Mouse (Mus musculus) right cerebral cortex, postnatal 14 days (tissue): ENCODE measurements around the gene Dnajb6.
A peak's percentile ranks its signal among the peaks of the same experiment; 100 is the strongest.
"Not testable (repeated sequence)": the region's sequence is repeated elsewhere in the genome, so short reads cannot be mapped to it uniquely, and the experiment has no call there.

Experiments
- DNase-seq: peaks from one replicate; pipeline ENCODE4 v3.0.0; 2022

The Dnajb6 gene

DNA sequence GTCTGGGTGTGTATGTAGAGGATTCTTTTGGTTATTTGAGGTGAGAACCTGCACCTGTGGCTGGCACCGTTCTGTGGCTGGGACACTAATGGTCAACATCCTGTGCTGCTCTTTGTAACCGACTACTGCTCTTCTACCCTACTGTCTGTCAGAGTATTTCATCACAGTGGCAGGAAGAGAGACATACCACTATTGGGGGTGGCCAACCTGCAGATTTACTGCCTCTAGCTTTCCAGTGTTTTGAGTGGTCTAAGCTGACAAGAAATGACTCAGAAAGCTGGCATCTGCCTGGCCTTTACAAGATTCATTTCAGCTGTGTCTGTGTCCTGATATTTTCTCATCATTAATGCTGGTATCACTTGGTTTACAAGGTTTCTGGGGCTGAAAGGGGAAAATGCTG, 36.5 kb downstream of the Dnajb6 start:
- DNase-seq: no peak

DNA sequence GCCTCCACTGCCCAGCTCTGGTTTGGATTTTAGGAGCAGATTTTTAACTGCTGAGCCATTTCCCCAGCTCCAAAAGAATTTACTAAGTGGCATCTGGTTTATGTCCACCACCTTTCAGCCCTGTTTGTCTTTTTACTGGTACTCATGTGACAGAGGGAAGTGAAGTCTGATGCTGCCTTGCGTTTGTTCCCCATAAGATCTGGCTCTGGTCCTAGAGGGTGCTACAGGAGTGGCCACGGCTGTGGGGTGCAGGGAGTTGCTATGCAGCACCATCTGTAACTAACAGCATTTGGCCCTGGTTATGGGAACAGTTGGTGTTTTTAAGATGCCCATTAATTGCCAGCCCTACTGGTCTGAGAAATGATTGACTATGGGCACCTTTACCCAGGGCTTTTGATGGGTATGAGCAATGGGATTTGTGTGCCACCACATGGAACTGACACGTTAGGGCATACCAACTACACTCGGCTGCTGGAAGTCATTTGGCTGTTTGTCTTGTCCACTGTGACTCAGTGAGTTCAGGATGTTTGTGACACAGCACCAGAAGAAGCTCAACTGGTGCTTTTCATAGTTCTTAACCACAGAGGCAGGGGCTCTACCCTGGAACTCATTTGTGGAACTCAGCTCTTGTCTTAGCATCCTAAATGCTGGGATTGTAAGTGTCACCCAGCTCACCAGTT, 37.3 kb downstream of the Dnajb6 start:
- no peak for DNase-seq

DNA sequence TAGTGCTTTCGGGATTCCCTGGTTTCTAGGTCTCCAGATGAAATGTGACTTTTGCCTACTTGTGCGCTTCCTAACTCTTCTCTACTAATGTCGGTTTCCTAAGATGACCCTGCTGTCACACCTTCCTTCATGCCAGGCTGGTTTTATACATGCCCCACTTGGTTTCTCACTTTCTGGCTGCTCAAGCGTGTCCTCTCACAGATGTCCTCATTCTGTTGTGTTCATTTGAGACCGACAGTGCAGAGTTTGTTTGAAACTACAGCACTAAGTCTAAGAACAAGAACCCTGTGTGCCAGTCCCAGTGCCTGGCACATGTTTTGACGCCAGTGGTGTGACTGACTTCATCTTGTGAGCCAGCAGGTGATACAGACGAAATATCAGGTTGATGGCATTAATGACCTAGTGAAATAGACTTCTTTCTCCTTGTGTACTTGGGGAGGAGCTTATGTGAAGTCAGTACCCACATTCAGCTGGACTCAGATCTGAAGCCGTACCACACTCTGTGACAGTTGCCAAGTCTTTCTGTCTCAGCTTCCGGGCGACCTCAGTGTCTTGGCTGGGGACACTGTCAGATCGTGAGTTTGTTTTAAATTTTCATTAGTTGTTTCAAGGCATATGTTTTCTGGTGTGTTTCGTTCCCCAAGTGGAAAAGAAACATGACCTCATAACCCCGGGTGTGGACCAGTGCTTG, 38.1 kb downstream of the Dnajb6 start:
- no peak for DNase-seq

GRCm38 (mm10) chr5:29775437-29775836, 39.9 kb downstream of the Dnajb6 start:
- DNase-seq: peak; percentile 24

- DNase-seq: no peak
These were observed 42.5 kb downstream of the Dnajb6 start for GRCm38 (mm10) chr5:29778029-29778428.

GRCm38 (mm10) chr5:29779733-29780132, 44.2 kb downstream of the Dnajb6 start:
- not testable (repeated sequence) for DNase-seq

DNA sequence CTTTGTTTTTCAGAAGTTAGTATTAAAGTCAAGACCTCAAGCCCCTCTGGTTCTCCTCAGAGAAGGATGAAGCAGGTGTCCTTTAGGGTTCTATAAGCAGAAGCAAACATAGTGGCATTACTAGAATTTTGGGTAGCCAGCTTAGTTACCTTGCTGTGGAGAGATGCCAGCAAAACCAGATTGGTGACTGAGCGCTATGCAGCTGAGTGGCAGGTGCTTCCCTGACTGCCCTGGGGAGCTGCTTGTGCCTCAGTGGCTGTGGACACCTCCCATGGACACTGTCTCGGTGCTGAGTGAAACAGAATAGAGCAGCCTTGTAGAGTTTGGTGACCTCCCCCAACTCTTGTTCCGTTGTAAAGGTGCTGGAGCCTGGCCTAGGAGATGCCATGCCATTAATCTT, 46.8 kb downstream of the Dnajb6 start:
- DNase-seq: no peak

- not testable (repeated sequence) for DNase-seq
These were observed 49.4 kb downstream of the Dnajb6 start for GRCm38 (mm10) chr5:29784906-29785305.

DNA sequence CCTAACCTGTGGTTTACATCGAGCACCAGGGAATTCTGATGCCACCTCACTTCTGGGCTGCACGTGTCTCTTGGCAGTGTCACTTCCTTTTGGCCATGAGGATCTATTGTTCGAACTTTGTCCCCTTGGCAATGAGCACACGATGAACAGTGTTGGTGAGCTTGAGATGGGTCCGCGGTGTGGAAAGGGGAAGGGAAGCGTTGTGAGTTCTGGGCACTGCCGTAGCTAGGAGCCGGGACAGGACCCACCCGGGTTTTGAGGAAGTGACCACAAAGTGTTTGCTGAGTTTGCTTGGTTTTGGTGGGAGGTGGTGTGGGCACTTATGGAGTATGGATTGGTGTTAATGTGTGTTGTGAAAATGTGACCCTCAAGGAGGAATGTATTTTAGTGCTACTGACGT, 50.5 kb downstream of the Dnajb6 start:
- not testable (repeated sequence) for DNase-seq

- not testable (repeated sequence) for DNase-seq
These were observed 59.4 kb downstream of the Dnajb6 start for GRCm38 (mm10) chr5:29794933-29795332.

DNA sequence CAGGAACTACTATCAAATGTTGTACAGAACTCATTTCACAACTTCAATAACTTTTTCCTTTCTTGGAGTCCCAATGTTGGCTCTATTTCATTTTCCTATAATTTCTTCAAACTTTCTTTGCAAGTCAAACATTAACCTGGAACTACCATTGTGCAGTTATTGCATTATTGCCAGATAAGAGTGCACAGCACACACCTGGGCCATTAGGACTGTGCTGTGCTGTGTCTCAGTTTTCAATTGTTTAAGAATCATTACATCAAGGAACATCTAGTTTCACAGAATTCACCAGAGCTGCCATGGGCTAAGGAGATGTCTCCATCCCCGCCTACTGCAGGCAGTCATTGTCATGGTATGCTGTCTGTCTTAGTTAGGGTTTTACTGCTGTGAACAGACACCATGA, 73.5 kb downstream of the Dnajb6 start:
- DNase-seq: no peak

DNA sequence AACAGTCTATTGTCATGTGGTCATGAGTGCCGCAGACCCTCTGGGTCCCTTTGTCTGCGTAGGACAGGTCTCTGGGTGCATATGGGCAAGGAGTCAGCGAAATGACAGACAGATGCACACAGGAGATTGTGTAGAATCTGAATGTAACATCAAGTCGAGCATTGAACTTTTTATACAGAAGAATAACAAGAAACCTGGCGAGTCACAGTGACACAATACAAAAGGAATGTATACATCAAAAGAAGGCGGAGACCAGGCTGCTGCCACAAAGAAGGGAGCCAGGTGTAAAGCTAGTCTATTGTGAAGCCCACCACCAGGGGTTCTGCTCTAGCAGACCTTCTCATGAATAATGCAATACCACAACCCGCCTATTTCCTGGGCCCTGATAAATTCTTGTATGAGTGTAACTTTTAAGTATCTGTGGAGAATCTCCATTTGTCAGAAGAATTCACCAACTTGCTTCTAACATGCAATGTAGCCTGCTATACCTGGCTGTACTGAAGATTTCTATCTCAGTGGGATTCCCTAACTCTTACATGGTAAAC, 76.0 kb downstream of the Dnajb6 start:
- DNase-seq: not testable (repeated sequence)

- no peak for DNase-seq
These were observed 81.2 kb downstream of the Dnajb6 start for GRCm38 (mm10) chr5:29816523-29817242.

GRCm38 (mm10) chr5:29817400-29817799, 81.9 kb downstream of the Dnajb6 start:
- peak; percentile 8 for DNase-seq

DNA sequence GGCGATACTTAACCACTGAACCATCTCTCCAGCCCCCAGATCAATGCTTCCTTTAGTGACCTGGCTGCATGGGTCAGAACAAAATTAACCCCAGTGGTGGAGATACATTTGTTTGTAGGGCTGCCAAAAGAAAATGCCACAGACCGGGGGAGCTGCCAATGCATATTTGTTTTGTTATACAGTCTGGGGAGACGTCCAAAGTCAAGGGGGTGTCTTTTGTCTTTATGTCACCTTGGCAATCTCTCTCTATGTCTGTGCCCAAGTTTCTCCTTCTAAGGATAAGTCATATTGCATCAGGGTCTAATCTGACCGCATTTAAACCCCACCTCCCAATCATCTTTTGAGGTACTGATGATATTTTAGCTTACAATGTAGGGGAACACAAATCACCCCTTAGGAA, 82.8 kb downstream of the Dnajb6 start:
- no peak for DNase-seq

DNA sequence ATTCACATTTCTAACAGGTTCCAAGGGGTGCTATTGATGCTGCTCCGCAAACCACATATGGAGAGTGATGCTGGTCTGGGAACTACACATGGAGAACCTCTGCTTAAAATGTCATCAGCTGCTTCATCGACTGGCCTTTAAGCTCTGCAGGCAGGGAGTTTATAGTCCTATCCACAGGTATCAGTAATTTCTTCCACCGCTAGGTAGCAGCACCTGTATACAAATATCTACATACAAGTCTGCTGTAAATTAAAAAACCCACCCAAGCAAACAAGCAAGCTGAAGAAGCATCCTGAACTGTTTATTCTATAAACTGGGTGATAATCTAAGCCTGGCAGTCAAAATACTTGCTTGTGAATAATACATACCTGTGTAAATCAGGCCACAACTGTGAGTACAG, 89.3 kb downstream of the Dnajb6 start:
- peak; percentile 43 for DNase-seq

DNA sequence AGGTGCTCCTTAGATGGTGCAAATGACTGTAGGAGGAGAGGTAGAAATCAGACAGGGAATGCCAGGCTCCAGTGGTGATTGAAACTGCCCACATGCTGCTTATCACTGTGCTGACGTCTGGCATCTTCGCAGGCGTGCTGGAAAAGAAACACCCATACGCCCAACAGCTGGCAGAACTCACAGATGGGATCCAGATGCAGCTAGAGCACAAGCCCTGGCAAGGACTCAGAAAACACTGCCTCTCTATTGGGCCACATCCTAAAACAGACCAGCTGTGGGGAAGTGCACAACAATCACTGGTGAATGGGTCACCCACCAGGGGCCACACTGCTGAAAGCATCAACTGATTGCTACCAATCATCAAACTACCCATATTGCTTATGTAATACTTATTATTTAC, 91.3 kb downstream of the Dnajb6 start:
- DNase-seq: no peak

DNA sequence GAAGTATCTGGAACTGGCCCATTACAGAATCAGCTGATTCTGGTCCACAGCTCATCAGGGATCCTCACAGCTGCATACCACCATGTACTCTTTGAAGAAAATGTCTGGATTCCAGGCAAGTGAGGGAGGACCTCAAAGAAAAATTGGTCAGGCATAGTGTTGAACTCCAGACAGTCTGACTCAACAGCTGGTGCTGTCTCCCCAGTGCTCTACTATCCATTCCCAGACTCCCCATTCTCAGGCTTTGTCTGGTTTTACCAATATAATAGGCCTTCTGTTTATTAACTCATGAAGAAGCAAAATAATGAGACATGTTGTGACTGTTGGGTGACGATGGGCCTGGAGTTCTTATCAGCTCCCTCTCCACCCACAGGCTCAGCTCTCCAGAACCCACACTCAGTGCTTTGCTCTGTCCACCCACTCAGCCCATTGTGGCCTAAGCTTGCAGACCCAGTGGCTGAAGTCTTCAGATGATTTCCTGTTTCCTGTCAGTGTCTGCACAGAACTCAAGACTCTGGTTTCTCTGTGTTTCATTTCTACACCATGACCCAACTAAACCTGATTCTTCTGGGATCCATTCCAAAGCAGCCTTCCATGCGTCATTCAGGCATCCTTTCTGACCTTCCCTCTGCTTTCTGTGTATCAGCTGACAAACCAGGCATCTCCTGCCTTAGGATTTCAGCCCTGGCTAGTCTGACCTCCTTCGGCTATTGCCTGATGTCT, 107.1 kb downstream of the Dnajb6 start:
- DNase-seq: no peak

DNA sequence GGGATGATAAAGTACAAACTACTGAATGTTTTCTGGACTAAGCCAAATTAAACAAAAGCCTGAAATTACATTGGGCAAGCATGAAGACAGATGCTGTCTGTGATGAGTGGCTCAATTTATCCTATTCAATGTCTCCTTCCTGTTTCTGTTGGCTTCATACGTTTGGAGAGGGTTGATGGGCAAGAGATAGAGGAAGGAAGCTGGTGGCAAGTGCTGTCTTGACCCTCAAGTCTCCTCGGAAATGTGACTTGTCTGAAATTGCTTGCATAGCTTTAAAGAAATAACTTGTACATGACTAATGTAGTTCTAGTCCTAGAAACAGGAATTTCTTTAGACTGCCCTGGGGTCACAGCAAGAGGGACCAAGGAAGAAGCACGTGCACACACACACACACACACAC, 109.5 kb downstream of the Dnajb6 start:
- no peak for DNase-seq

- DNase-seq: no peak
These were observed 112.0 kb downstream of the Dnajb6 start for GRCm38 (mm10) chr5:29847494-29847893.

- DNase-seq: no peak
These were observed 112.6 kb downstream of the Dnajb6 start for GRCm38 (mm10) chr5:29848091-29848490.

- no peak for DNase-seq
These were observed 116.9 kb downstream of the Dnajb6 start for GRCm38 (mm10) chr5:29852376-29852775.

DNA sequence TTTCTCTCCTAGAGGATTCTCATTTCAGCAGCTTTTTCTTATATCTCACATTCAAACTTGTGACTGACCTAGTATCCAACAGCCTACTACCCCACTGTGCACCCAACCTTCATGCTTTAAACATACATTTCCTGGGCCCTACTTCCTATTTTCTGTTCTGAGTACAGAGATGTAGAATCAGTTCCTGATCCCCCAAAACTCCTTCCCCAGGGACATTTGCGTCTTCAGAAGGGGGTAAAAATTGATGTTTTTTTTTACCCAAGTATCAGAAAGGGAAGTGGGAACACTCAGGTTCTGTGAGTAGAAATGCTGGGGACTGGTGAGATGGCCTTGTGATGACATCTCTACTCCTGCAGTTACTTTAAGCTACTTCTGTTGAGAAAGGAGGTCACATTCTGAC, 117.5 kb downstream of the Dnajb6 start:
- no peak for DNase-seq
